Mouse (Mus musculus) NIH3T3 (cell line): ENCODE results near the gene Wnt10b.
A peak's percentile ranks its signal among the peaks of the same experiment; 100 is the strongest.

Source experiments
- DNase-seq: peaks from one replicate; pipeline ENCODE4 v3.0.0-alpha.2; 2012; ENCODE audit warnings: low read depth

Wnt10b gene

GRCm38 (mm10) chr15:98729791-98730545 is 48.0 kb downstream of the Wnt10b start:
- no peak for DNase-seq

GRCm38 (mm10) chr15:98728366-98728765 is 49.6 kb downstream of the Wnt10b start:
- DNase-seq, result no peak

DNA sequence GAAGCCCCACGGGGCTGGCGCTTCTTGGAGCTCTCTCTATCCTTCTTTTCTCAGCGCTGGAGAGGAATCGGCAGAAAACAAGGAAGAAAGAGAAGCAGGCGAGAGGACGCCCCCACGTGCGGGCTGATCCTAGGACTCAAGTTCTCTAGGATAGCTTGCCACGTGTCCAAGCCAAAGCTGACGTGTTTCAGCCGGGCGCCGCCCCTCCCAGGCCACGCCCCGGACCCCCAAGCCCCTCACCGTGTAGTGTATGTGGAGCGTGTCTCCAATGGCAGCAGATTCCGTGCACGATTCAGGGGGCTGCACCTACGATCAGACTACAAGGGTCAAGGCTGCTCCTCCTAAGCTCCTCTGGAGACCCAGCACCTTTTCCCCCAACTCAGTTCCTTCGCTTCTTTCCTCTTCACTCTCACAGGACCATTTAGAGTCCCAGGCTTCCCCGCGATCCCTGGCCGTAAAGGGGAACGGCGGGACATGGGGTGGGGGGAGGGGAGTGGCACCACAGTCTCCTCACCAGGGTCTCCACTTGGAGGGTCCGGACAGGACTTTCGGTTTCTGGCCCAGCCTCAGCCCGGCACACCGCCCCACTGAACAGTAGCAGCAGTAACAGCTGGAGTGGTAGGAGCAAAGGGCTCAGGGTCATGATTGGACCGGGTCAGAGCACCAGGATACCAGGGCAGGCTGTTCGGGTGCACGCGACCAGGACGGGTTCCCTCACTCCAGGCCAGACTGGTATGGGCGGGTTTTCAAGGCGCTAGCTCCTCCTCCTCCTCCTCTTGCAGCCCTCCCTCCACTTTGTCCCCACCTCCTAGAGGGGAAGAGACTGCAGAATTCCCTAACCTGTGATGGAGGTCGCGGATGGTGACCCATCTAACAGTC is 50.3 kb downstream of the Wnt10b start, which contains the start of gene Fkbp11:
Fkbp11 (minus strand) TSS at position 756 of the 879 bp plus-strand sequence.
- DNase-seq, result peak; percentile 80

GRCm38 (mm10) chr15:98726746-98727145 is 51.2 kb downstream of the Wnt10b start:
- no peak for DNase-seq

DNA sequence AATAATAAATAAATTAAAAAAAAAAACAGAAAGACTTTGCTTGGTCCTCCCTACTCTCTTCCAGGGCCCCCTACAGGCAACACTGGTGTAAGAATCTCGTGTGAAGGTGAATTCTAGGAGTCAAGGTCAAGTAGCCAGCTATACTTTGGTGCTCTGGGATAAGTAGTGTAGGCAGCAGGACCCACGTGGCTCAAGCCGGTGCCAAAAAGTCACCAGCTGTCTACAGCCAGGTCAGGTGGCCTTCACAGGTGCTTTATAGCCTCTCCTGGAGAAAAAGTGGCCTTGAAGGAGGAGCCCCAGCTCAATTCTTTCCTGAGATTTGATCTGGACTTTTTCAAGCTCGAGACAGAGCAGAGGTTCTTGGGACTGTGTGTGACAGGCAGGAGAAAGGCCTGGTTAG is 51.9 kb downstream of the Wnt10b start:
- DNase-seq, result no peak

DNA sequence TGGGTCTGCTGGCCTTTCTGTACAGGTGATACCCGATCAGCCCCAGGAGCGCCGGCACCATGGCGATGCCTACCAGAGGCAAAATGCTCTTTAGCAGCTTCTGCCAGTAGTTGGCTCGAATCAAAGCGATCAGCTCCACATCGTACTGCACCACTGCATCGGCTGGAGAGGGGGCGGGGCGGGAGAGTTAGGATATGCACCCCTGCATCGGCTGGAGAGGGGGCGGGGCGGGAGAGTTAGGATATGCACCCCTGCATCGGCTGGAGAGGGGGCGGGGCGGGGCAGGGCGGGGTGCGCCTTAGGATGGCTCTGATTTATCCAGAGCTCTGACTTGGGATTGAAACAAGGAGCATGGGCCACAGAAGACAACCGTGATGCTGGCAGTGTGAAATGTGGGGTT is 53.5 kb downstream of the Wnt10b start:
- no peak for DNase-seq

DNA sequence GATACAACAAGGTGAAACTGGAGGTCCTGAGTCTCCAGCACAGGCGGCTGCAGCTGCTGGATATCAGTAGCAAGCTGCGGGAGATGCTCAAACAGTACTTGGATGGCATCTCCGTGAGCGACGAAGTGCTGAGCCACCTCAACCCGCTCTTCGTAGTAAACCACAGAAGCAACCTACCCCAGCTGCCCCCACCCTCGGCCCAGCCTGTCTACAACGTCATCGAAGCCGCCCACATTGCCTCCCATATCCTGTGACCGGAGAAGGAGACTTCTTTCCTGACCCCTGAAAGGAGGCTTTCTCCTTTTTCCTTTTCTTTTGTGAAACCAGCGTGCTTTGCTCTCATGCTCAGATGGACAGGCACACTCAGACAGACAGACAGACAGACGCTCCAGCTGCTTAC is 55.1 kb downstream of the Wnt10b start:
- DNase-seq, result no peak

DNA sequence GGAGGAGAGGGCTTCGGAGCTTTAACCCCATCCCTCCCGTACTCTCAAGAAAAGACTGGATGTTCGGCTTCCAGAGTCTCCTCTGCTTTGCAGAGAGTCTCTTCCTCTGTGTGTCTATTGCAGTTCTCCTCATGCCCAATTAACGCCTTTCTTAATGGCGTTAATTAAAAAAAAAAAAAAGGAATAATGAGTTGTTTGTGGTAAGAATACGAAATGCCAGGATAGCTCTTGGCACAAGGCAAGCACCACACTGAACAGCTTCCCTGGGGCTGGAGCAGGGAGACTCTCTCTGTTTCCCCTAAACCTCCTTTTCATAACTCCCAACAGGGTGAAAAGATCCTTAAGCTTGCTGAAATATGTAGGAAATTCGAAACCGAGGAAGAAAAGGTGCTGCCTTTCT is 55.8 kb downstream of the Wnt10b start:
- no peak for DNase-seq
